Mouse (Mus musculus): ENCODE measurements around the gene Rex1bd. TPM values are rescaled to one million over a fixed set of nuclear protein-coding genes. Genes with fewer than 3 reads are reported as not detected.

Rex1bd gene
- polyA plus RNA-seq, 1 experiment from 2014 or later: 115 TPM

DNA sequence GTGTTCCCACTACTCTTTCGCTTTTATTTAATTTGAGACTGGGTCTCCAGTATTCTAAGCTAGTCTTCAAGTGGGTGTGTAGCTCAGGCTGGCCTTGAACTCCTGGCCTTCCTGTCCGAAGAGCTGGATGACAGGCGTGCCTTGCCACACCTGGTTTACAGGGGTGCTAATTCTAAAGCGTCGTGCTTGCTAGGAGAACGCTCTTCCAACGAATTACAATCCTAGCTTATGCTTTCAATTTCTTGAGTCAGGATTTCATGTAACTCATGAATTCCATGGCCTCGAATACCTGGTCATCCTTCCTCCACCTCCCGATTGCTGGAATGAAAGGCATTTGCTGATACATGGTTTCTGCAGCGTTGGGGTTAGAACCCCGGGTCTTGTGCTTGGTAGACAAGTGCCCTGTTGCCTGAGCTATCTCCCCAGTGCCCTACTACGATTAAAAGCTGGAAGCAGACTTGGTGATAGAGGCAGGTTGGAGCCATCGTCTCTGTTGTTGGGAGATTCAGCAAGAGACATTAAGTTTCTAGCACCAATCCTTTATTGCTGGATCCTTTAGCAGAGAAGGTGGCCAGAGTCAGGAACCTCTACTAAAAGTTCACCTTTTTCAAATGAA lies 21.7 kb upstream of the Rex1bd start:
- no peak for ATAC-seq (ENCODE audit: insufficient number of reproducible peaks, low FRiP score)
- WGBS: 20% methylated on average over 13 of the region's 13 CpGs
- H3K36me3 ChIP-seq: peaks cover 37% of the 10 kb centered on the region
- peak overlapping the region; percentile 74 for H3K4me2 ChIP-seq
- H3K27me3 ChIP-seq (replicated peaks): no peaks in the 10 kb centered on the region
- H3K27ac ChIP-seq (ENCODE audit: poor library complexity, severe bottlenecking): peak overlapping the region; percentile 84
- H3K4me1 ChIP-seq (replicated peaks): peaks cover 23% of the 10 kb centered on the region
- H3K9me3 ChIP-seq (replicated peaks): no peaks in the 10 kb centered on the region
- H3K9ac ChIP-seq: peak overlapping the region; percentile 95
- H3K4me3 ChIP-seq: peak overlapping the region; percentile 80

DNA sequence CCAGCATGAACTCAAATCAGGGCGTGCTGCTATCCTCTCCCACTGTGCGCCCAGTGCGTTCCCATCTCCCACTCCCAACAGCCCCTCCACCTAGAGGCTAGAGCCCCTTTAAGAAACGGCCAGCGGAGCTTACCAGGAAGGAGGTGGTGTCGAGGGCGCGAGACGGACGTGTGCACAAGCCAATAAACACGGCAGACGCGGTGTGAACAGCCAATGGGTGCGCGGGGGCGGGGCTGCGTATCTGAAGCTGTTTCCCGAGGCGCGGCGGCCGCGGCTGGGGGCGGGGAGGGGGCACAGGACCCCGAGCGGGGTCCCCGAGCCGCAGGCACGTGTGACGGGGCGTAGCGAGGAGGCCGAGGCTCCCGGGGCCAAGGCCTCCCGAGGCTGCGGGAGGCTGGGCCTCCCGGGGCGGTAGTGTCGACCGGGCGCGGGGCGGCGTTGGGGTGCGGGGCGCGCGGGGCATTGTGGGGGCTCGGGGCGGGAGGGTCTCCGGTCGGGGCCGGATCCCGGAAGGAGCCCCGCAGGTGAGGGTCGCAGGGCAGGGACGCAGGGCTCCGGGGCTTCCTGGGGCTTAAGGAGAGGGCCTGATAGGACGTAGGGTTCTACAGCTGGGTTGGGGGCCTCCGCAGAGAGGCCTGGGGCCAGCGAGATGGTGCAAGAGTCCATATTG lies 21.1 kb upstream of the Rex1bd start, which contains the start of the genes Fkbp8 and Kxd1:
Gene Fkbp8 (plus strand): TSS at position 213 of the 670 bp plus-strand sequence.
Gene Kxd1 (minus strand): TSS at position 445 of the 670 bp plus-strand sequence.
- Histone ChIP-seq H3K4me1 (replicated peaks) (peaks cover 24% of the 10 kb centered on the region), H3K36me3 (peaks cover 30% of the 10 kb centered on the region), H3K27ac (ENCODE audit: poor library complexity, severe bottlenecking) (peak within 1 kb of the TSS; percentile 84), H3K4me3 (peak within 1 kb of the TSS; percentile 80), H3K4me2 (peak within 1 kb of the TSS; percentile 74), H3K9me3 (replicated peaks) (no peaks in the 10 kb centered on the region), H3K27me3 (replicated peaks) (no peaks in the 10 kb centered on the region), H3K9ac (peak within 1 kb of the TSS; percentile 95)
- under 1% methylated on average over 57 of the region's 61 CpGs for WGBS
- peak; percentile 92 for ATAC-seq (ENCODE audit: insufficient number of reproducible peaks, low FRiP score)

DNA sequence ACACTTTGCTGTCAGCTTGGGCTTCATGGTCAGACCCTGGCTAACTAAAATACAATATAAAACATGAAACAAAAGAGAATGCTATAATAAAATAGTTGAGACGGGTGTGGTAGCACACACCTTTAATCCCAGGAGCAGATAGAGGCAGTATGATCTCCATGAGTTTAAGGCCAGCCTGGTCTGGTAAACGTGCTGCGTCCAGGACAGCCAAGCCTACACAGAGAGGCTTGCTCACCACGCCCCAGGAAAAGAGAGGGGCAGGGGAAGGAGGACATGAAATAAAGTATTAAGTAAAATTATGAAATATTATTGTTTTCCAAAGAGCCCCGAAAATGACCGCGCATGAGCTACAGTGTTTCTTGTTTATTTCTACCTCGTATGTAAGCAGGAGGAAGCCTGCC lies 20.6 kb upstream of the Rex1bd start:
- no peaks in the 10 kb centered on the region for H3K27me3 ChIP-seq (replicated peaks)
- peak overlapping the region; percentile 80 for H3K4me3 ChIP-seq
- ATAC-seq (ENCODE audit: insufficient number of reproducible peaks, low FRiP score): no peak
- H3K9me3 ChIP-seq (replicated peaks): no peaks in the 10 kb centered on the region
- 2% methylated on average over 8 of the region's 8 CpGs for WGBS
- peak overlapping the region; percentile 84; the same call in 1 of the 2 replicates for H3K27ac ChIP-seq (ENCODE audit: poor library complexity, severe bottlenecking)
- H3K4me1 ChIP-seq (replicated peaks): peaks cover 28% of the 10 kb centered on the region
- H3K4me2 ChIP-seq: peak overlapping the region; percentile 74
- peaks cover 25% of the 10 kb centered on the region for H3K36me3 ChIP-seq
- peak overlapping the region; percentile 95 for H3K9ac ChIP-seq

DNA sequence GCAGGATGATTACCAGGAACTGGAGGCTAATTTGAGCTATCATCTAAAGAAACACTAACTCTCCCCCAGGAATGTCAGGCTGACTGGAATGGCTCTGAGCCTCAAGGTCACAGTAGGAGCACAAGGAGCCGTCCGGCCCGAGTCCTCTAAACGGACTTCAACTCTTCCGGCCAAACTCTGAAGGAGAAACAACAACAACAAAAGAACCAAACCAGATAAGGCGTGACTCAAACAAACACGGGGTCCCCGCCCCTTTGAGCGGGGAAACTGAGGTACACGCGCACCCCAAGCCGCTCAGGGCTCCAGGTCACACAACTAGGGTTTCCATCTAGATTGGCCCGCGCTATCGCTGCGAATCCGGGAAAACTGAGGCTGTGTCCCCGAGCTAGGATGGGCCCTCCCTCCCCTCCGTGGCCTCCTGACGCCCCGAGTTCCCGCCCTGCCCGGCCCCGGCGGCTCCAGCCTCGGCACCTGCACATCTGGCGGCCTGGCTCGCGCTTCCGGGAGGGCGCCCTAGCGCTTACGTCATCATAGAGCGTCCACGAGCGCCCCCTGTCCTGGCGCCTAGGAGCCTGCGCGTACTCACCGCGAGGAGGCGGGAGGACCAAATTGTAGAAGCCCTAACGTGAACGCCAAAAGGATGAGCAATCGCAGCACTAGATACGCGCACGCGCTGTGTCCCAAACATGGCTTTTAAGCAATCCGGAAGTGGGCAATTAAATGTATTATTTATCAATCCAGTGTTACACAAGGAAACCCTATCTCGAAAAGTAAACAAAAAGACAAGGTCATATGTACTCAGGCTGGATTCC lies 16.2 kb upstream of the Rex1bd start:
- H3K9me3 ChIP-seq (replicated peaks): no peaks in the 10 kb centered on the region
- H3K36me3 ChIP-seq: peaks cover 19% of the 10 kb centered on the region
- H3K9ac ChIP-seq: peak overlapping the region; percentile 81
- H3K27me3 ChIP-seq (replicated peaks): no peaks in the 10 kb centered on the region
- H3K4me2 ChIP-seq: peak overlapping the region; percentile 67
- H3K27ac ChIP-seq (ENCODE audit: poor library complexity, severe bottlenecking): peak overlapping the region; percentile 74
- peaks cover 20% of the 10 kb centered on the region for H3K4me1 ChIP-seq (replicated peaks)
- ATAC-seq (ENCODE audit: insufficient number of reproducible peaks, low FRiP score): peak; percentile 86
- peak overlapping the region; percentile 65 for H3K4me3 ChIP-seq
- under 1% methylated on average over 51 of the region's 51 CpGs for WGBS

DNA sequence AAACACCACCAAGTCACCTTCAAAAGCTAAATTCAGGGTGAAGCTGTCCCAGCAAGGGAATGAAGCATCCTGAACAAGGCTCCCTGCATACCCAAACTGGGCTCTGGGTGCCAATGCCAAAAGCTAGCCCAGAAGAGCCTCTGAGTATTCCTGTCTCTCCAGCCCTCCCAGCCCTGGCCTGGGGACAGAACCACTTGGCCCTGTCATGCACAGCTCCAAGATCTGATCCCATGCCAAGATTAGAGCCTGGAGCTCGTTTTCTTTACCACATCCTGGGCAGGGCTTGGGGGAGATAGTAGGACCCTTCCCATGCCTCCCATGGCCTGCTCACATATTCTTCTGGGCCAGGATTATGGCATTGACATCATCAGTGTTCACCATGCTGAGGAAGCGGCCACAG lies 13.1 kb upstream of the Rex1bd start:
- Histone ChIP-seq H3K27ac (ENCODE audit: poor library complexity, severe bottlenecking) (no peak overlapping the region), H3K4me1 (replicated peaks) (peaks cover 12% of the 10 kb centered on the region), H3K4me3 (no peak overlapping the region), H3K4me2 (no peak overlapping the region), H3K36me3 (peaks cover 46% of the 10 kb centered on the region), H3K9me3 (replicated peaks) (no peaks in the 10 kb centered on the region), H3K9ac (no peak overlapping the region), H3K27me3 (replicated peaks) (no peaks in the 10 kb centered on the region)
- no peak for ATAC-seq (ENCODE audit: insufficient number of reproducible peaks, low FRiP score)
- 54% methylated on average over 2 of the region's 2 CpGs for WGBS

DNA sequence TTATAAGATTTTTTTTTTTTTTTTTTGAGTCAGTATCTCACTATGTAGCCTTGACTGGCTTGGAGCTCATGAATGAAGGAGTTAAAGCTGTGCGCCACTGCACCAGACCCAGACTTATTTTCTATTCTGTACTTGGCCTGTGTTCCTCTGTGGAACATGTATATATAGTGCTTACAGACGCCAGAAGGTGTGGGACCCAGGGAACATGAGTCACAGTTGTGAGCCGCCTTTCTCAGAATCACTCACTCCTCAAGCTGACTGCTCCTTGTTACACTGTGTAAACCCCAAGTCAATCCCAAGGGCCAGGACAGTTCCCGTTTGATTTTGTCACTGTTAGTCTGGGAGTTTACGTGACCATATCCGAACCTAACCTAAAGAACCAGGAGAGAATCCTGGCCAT lies 12.5 kb upstream of the Rex1bd start:
- Histone ChIP-seq H3K9me3 (replicated peaks) (no peaks in the 10 kb centered on the region), H3K36me3 (peaks cover 51% of the 10 kb centered on the region), H3K4me3 (no peak overlapping the region), H3K9ac (no peak overlapping the region), H3K4me1 (replicated peaks) (peaks cover 12% of the 10 kb centered on the region), H3K4me2 (no peak overlapping the region), H3K27me3 (replicated peaks) (no peaks in the 10 kb centered on the region), H3K27ac (ENCODE audit: poor library complexity, severe bottlenecking) (no peak overlapping the region)
- 91% methylated on average over 6 of the region's 6 CpGs for WGBS
- no peak for ATAC-seq (ENCODE audit: insufficient number of reproducible peaks, low FRiP score)

DNA sequence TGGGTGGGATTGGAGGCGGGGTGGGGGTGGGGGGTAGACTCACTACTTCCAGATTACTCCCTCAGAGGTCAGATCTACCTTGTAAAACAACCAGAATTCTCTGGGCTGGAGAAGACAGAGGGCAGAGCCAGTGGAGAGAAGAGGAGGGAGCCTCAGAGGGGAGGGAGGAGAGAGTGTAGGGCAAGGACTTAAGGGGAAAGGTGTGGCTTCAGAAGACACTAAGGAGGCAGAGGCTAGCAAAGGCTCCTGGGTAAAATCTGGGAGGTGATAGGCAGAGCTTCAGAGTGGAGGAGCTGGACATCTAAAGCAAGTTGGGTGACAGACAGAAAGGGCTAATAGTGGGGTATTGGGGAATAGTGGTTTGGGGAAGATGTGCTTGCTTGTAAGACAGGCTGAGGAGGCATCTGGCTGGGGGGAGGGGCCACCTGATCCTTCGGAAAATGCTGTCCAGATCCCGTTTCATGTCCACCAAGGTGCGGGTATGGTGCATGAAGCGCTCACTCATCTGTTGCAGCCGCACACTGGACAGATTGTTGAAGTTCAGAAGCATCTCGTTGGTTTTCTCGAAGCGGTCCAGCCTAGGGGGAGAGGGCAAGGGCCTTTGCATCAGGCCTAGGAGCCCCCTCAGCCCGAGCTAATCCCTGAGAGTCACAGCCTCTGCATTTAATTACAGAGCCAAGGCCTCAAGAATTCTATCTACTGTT lies 11.5 kb upstream of the Rex1bd start:
- peaks cover 60% of the 10 kb centered on the region for H3K36me3 ChIP-seq
- no peak overlapping the region for H3K4me2 ChIP-seq
- H3K4me1 ChIP-seq (replicated peaks): peaks cover 14% of the 10 kb centered on the region
- WGBS: 81% methylated on average over 10 of the region's 10 CpGs
- H3K4me3 ChIP-seq: no peak overlapping the region
- H3K27ac ChIP-seq (ENCODE audit: poor library complexity, severe bottlenecking): no peak overlapping the region
- no peak overlapping the region for H3K9ac ChIP-seq
- ATAC-seq (ENCODE audit: insufficient number of reproducible peaks, low FRiP score): no peak
- no peaks in the 10 kb centered on the region for H3K27me3 ChIP-seq (replicated peaks)
- H3K9me3 ChIP-seq (replicated peaks): no peaks in the 10 kb centered on the region

DNA sequence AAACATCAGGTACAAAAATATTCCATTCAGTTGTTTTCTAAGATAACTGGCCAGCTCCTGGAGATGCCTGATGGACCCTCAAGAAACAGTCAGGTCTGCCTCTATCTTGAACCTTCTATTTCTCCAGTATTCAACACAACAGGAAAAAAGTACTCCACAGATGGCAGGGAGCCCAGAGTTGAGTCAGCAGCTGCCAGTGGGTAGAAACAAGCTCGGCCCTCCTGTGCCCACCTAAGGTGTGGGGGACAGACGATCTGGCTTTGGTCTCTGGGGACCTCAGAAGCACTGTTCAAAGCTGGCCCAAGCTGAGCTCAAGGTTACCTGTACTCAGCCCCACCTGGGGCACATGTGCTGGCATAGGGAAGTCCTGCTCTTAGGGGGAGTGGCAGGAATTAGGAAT lies 6.9 kb upstream of the Rex1bd start:
- ATAC-seq (ENCODE audit: insufficient number of reproducible peaks, low FRiP score): no peak
- H3K4me1 ChIP-seq (replicated peaks): peaks cover 24% of the 10 kb centered on the region
- no peak overlapping the region for H3K4me2 ChIP-seq
- no peaks in the 10 kb centered on the region for H3K9me3 ChIP-seq (replicated peaks)
- peaks cover 62% of the 10 kb centered on the region for H3K36me3 ChIP-seq
- 0 out of 2 replicates have a peak overlapping the region, but pooled peaks have one; percentile 34 for H3K27ac ChIP-seq (ENCODE audit: poor library complexity, severe bottlenecking)
- no peak overlapping the region for H3K9ac ChIP-seq
- 62% methylated on average over 2 of the region's 2 CpGs for WGBS
- no peak overlapping the region for H3K4me3 ChIP-seq
- H3K27me3 ChIP-seq (replicated peaks): no peaks in the 10 kb centered on the region

DNA sequence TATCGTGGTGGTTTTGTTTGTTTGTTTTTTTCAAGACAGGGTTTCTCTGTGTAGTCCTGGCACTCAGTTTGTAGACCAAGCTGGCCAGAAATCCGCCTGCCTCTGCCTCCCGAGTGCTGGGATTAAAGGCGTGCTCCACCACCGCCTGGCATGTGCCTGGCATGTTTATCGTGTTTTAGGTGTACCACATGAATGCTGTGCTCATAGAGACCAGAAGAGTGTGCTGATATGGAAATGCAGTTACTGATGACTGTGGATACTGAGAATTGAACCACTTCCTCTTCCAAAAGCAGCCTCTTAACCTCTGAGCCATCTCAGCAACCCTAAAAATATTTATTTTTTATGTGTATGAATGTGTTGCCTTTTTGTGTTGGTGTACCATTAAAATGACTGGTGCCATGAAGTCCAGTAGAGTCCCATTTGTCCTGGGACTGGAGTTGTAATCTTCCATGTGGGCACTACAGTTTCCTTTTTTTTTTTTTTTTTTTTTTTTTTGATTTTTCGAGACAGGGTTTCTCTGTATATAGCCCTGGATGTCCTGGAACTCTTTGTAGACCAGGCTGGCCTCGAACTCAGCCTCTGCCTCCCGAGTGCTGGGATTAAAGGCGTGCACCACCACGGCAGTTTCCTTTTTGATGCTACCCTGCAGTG lies 5.8 kb upstream of the Rex1bd start:
- no peak overlapping the region for H3K4me2 ChIP-seq
- peaks cover 26% of the 10 kb centered on the region for H3K4me1 ChIP-seq (replicated peaks)
- no peak overlapping the region for H3K4me3 ChIP-seq
- no peak for ATAC-seq (ENCODE audit: insufficient number of reproducible peaks, low FRiP score)
- WGBS: 89% methylated on average over 11 of the region's 11 CpGs
- 0 out of 2 replicates have a peak overlapping the region, but pooled peaks have one; percentile 9 for H3K27ac ChIP-seq (ENCODE audit: poor library complexity, severe bottlenecking)
- no peaks in the 10 kb centered on the region for H3K9me3 ChIP-seq (replicated peaks)
- no peaks in the 10 kb centered on the region for H3K27me3 ChIP-seq (replicated peaks)
- H3K9ac ChIP-seq: no peak overlapping the region
- peaks cover 61% of the 10 kb centered on the region for H3K36me3 ChIP-seq

DNA sequence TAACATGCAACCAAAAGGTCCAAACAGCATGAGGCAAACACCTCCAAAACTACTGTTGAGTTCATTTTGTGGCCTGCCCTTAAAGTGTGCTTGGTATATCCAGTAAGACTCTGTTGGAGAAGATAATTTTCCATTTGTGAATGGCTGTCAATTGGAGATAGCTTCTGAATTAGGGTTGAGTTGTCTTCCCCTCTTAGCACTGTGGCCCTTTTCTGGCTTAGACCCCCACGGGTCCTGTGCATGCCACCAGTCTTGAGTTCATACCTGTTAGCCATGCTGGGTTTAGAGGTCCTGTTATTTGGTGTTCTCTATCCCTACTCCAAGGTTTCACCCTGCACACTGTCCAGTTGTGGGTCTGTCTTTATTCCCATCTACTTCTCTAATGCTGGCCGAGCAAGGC lies 5.2 kb upstream of the Rex1bd start:
- peaks cover 29% of the 10 kb centered on the region for H3K4me1 ChIP-seq (replicated peaks)
- H3K4me2 ChIP-seq: no peak overlapping the region; the same call in none of the 2 replicates
- 85% methylated on average over 2 of the region's 2 CpGs for WGBS
- ATAC-seq (ENCODE audit: insufficient number of reproducible peaks, low FRiP score): no peak
- H3K27me3 ChIP-seq (replicated peaks): no peaks in the 10 kb centered on the region
- no peak overlapping the region for H3K9ac ChIP-seq
- no peak overlapping the region for H3K27ac ChIP-seq (ENCODE audit: poor library complexity, severe bottlenecking)
- H3K36me3 ChIP-seq: peaks cover 64% of the 10 kb centered on the region
- no peak overlapping the region for H3K4me3 ChIP-seq
- no peaks in the 10 kb centered on the region for H3K9me3 ChIP-seq (replicated peaks)

All from heart, embryonic 12.5 days (tissue).